Mouse (Mus musculus): ENCODE results near the gene Pate2. TPM values are rescaled to one million over a fixed set of nuclear protein-coding genes. Genes with fewer than 3 reads are reported as not detected.

Gene Pate2
- polyA plus RNA-seq, 1 experiment from 2014 or later: 0.53 TPM

GRCm38 (mm10) chr9:35545704-35546103, 24.4 kb upstream of the Pate2 start:
- Histone ChIP-seq H3K36me3 (ENCODE audit: control insufficient read depth, insufficient read depth) (no peaks in the 10 kb centered on the region), H3K27ac (ENCODE audit: low read length) (no peak overlapping the region), H3K4me1 (ENCODE audit: control insufficient read depth, insufficient read depth, low read length) (no peaks in the 10 kb centered on the region), H3K9me3 (replicated peaks; ENCODE audit: control insufficient read depth, low read length) (no peaks in the 10 kb centered on the region), H3K9ac (ENCODE audit: low read length) (no peak overlapping the region), H3K4me2 (ENCODE audit: low read depth, low read length) (no peak overlapping the region), H3K27me3 (ENCODE audit: control insufficient read depth, insufficient read depth, low read length) (no peaks in the 10 kb centered on the region), H3K4me3 (ENCODE audit: low read length) (no peak overlapping the region)
- no peak for ATAC-seq (replicated peaks; ENCODE audit: extremely low read depth, insufficient read depth, low FRiP score)
- 68% methylated on average over 12 of the region's 12 CpGs for WGBS

GRCm38 (mm10) chr9:35546745-35547144, 23.3 kb upstream of the Pate2 start:
- 58% methylated on average over 9 of the region's 9 CpGs for WGBS
- Histone ChIP-seq H3K4me2 (ENCODE audit: low read depth, low read length) (no peak overlapping the region), H3K4me1 (ENCODE audit: control insufficient read depth, insufficient read depth, low read length) (no peaks in the 10 kb centered on the region), H3K36me3 (ENCODE audit: control insufficient read depth, insufficient read depth) (no peaks in the 10 kb centered on the region), H3K27ac (ENCODE audit: low read length) (no peak overlapping the region), H3K9me3 (replicated peaks; ENCODE audit: control insufficient read depth, low read length) (no peaks in the 10 kb centered on the region), H3K4me3 (ENCODE audit: low read length) (no peak overlapping the region), H3K27me3 (ENCODE audit: control insufficient read depth, insufficient read depth, low read length) (no peaks in the 10 kb centered on the region), H3K9ac (ENCODE audit: low read length) (no peak overlapping the region)
- ATAC-seq (replicated peaks; ENCODE audit: extremely low read depth, insufficient read depth, low FRiP score): no peak

GRCm38 (mm10) chr9:35548455-35548854, 21.6 kb upstream of the Pate2 start:
- Histone ChIP-seq H3K9ac (ENCODE audit: low read length) (no peak overlapping the region), H3K27me3 (ENCODE audit: control insufficient read depth, insufficient read depth, low read length) (no peaks in the 10 kb centered on the region), H3K27ac (ENCODE audit: low read length) (no peak overlapping the region), H3K4me3 (ENCODE audit: low read length) (no peak overlapping the region), H3K9me3 (replicated peaks; ENCODE audit: control insufficient read depth, low read length) (no peaks in the 10 kb centered on the region), H3K36me3 (ENCODE audit: control insufficient read depth, insufficient read depth) (no peaks in the 10 kb centered on the region), H3K4me2 (ENCODE audit: low read depth, low read length) (no peak overlapping the region), H3K4me1 (ENCODE audit: control insufficient read depth, insufficient read depth, low read length) (peaks cover 6% of the 10 kb centered on the region)
- no peak for ATAC-seq (replicated peaks; ENCODE audit: extremely low read depth, insufficient read depth, low FRiP score)
- WGBS: 77% methylated on average over 9 of the region's 9 CpGs

- Histone ChIP-seq H3K9me3 (replicated peaks; ENCODE audit: control insufficient read depth, low read length) (no peaks in the 10 kb centered on the region), H3K27me3 (ENCODE audit: control insufficient read depth, insufficient read depth, low read length) (peaks cover 17% of the 10 kb centered on the region), H3K27ac (ENCODE audit: low read length) (no peak overlapping the region), H3K4me3 (ENCODE audit: low read length) (no peak overlapping the region), H3K36me3 (ENCODE audit: control insufficient read depth, insufficient read depth) (peaks cover 7% of the 10 kb centered on the region), H3K4me2 (ENCODE audit: low read depth, low read length) (no peak overlapping the region), H3K9ac (ENCODE audit: low read length) (no peak overlapping the region), H3K4me1 (ENCODE audit: control insufficient read depth, insufficient read depth, low read length) (peaks cover 27% of the 10 kb centered on the region)
- 52% methylated on average over 12 of the region's 12 CpGs for WGBS
- ATAC-seq (replicated peaks; ENCODE audit: extremely low read depth, insufficient read depth, low FRiP score): no peak
Observed at GRCm38 (mm10) chr9:35556494-35557102, 13.5 kb upstream of the Pate2 start.

GRCm38 (mm10) chr9:35558257-35559008, 11.7 kb upstream of the Pate2 start, which contains the start of the genes Ddx25 and Pus3:
Gene Ddx25 (minus strand): TSS chr9:35558528.
Gene Pus3 (plus strand): TSS chr9:35558595.
- Histone ChIP-seq H3K27ac (ENCODE audit: low read length) (peak within 1 kb of the TSS; percentile 77), H3K4me3 (ENCODE audit: low read length) (peak within 1 kb of the TSS; percentile 94), H3K4me1 (ENCODE audit: control insufficient read depth, insufficient read depth, low read length) (peaks cover 20% of the 10 kb centered on the region), H3K27me3 (ENCODE audit: control insufficient read depth, insufficient read depth, low read length) (peaks cover 17% of the 10 kb centered on the region), H3K4me2 (ENCODE audit: low read depth, low read length) (peak within 1 kb of the TSS; percentile 95), H3K36me3 (ENCODE audit: control insufficient read depth, insufficient read depth) (peaks cover 11% of the 10 kb centered on the region), H3K9me3 (replicated peaks; ENCODE audit: control insufficient read depth, low read length) (no peaks in the 10 kb centered on the region), H3K9ac (ENCODE audit: low read length) (peak within 1 kb of the TSS; percentile 83)
- peak; percentile 56 for ATAC-seq (replicated peaks; ENCODE audit: extremely low read depth, insufficient read depth, low FRiP score)
- WGBS: 1% methylated on average over 52 of the region's 59 CpGs

- H3K4me1 ChIP-seq (ENCODE audit: control insufficient read depth, insufficient read depth, low read length): peaks cover 18% of the 10 kb centered on the region
- H3K4me2 ChIP-seq (ENCODE audit: low read depth, low read length): peak overlapping the region; percentile 95
- 2% methylated on average over 31 of the region's 31 CpGs for WGBS
- ATAC-seq (replicated peaks; ENCODE audit: extremely low read depth, insufficient read depth, low FRiP score): peak; percentile 83
- H3K4me3 ChIP-seq (ENCODE audit: low read length): peak overlapping the region; percentile 94
- H3K27me3 ChIP-seq (ENCODE audit: control insufficient read depth, insufficient read depth, low read length): peaks cover 17% of the 10 kb centered on the region
- peak overlapping the region; percentile 77 for H3K27ac ChIP-seq (ENCODE audit: low read length)
- peaks cover 11% of the 10 kb centered on the region for H3K36me3 ChIP-seq (ENCODE audit: control insufficient read depth, insufficient read depth)
- peak overlapping the region; percentile 83 for H3K9ac ChIP-seq (ENCODE audit: low read length)
- H3K9me3 ChIP-seq (replicated peaks; ENCODE audit: control insufficient read depth, low read length): no peaks in the 10 kb centered on the region
Observed at GRCm38 (mm10) chr9:35559009-35559890, 10.8 kb upstream of the Pate2 start.

GRCm38 (mm10) chr9:35561076-35561475, 9.0 kb upstream of the Pate2 start:
- Histone ChIP-seq H3K9me3 (replicated peaks; ENCODE audit: control insufficient read depth, low read length) (no peaks in the 10 kb centered on the region), H3K4me1 (ENCODE audit: control insufficient read depth, insufficient read depth, low read length) (peaks cover 23% of the 10 kb centered on the region), H3K36me3 (ENCODE audit: control insufficient read depth, insufficient read depth) (peaks cover 11% of the 10 kb centered on the region), H3K4me3 (ENCODE audit: low read length) (no peak overlapping the region), H3K27ac (ENCODE audit: low read length) (no peak overlapping the region), H3K27me3 (ENCODE audit: control insufficient read depth, insufficient read depth, low read length) (peaks cover 12% of the 10 kb centered on the region), H3K9ac (ENCODE audit: low read length) (no peak overlapping the region), H3K4me2 (ENCODE audit: low read depth, low read length) (no peak overlapping the region)
- no peak for ATAC-seq (replicated peaks; ENCODE audit: extremely low read depth, insufficient read depth, low FRiP score)
- 91% methylated on average over 11 of the region's 11 CpGs for WGBS

DNA sequence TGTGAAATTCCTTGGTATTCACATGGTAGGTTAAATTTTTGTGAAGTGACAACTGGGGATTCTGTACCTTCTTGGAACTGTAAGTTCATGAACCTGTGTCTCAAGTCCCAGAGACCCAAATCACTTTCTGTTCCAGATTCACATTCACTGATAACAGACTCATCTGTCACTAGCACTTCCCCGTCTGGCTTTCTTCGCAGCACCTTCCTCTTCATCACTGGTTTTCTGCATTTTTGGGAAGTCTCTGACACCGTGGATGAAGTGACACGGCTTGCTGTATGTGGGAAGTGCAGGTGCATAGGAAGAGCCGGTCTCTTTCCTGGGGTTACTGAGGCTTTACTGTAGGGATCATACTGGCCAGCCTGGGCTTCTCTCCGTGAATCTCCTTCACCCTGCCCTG, 8.5 kb upstream of the Pate2 start:
- WGBS: 83% methylated on average over 6 of the region's 6 CpGs
- Histone ChIP-seq H3K27ac (ENCODE audit: low read length) (no peak overlapping the region), H3K4me3 (ENCODE audit: low read length) (no peak overlapping the region), H3K27me3 (ENCODE audit: control insufficient read depth, insufficient read depth, low read length) (peaks cover 12% of the 10 kb centered on the region), H3K4me2 (ENCODE audit: low read depth, low read length) (no peak overlapping the region), H3K36me3 (ENCODE audit: control insufficient read depth, insufficient read depth) (peaks cover 14% of the 10 kb centered on the region), H3K4me1 (ENCODE audit: control insufficient read depth, insufficient read depth, low read length) (peaks cover 23% of the 10 kb centered on the region), H3K9me3 (replicated peaks; ENCODE audit: control insufficient read depth, low read length) (no peaks in the 10 kb centered on the region), H3K9ac (ENCODE audit: low read length) (no peak overlapping the region)
- no peak for ATAC-seq (replicated peaks; ENCODE audit: extremely low read depth, insufficient read depth, low FRiP score)

All from heart, embryonic 16.5 days (tissue).